Mouse (Mus musculus) hindbrain, embryonic 13.5 days (tissue): Measurements from ENCODE around the gene Bmp2k. TPM values are rescaled to one million over a fixed set of nuclear protein-coding genes. Genes with fewer than 3 reads are reported as not detected.

Source experiments
- ATAC-seq: fragments of 200-750 bp; cut with Nextera tagmentation; 2 replicates; pipeline ENCODE4 v1.8.0; 2017; ENCODE audit warnings: moderate TSS enrichment; ENCODE audit not compliant: low FRiP score
- H3K27ac ChIP-seq: fragments of 300-500 bp; sonication (generic); 2 replicates; pipeline ENCODE4 v1.5.1; 2015; ENCODE audit warnings: inconsistent platforms, mild to moderate bottlenecking, moderate library complexity
- H3K27me3 ChIP-seq: fragments of 300-500 bp; sonication (generic); 2 replicates; pipeline ENCODE4 v1.6.1; 2015; ENCODE audit warnings: mild to moderate bottlenecking, inconsistent platforms
- H3K36me3 ChIP-seq: fragments of 300-500 bp; sonication (generic); 2 replicates; pipeline ENCODE4 v1.6.1; 2015; ENCODE audit warnings: mild to moderate bottlenecking, inconsistent platforms
- H3K4me1 ChIP-seq: fragments of 300-500 bp; sonication (generic); replicated peaks from 2 replicates; pipeline ENCODE4 v1.6.1; 2015; ENCODE audit warnings: inconsistent platforms
- H3K4me2 ChIP-seq: fragments of 300-500 bp; sonication (generic); 2 replicates; pipeline ENCODE4 v1.6.1; 2015; ENCODE audit warnings: inconsistent platforms, mild to moderate bottlenecking, moderate library complexity
- H3K4me3 ChIP-seq: fragments of 300-500 bp; sonication (generic); 2 replicates; pipeline ENCODE4 v1.5.1; 2015; ENCODE audit warnings: mild to moderate bottlenecking, inconsistent platforms
- H3K9ac ChIP-seq: fragments of 300-500 bp; sonication (generic); 2 replicates; pipeline ENCODE4 v1.6.1; 2015; ENCODE audit warnings: mild to moderate bottlenecking, inconsistent platforms
- H3K9me3 ChIP-seq: fragments of 300-500 bp; sonication (generic); 2 replicates; pipeline ENCODE4 v1.6.1; 2016; ENCODE audit warnings: inconsistent platforms
- WGBS: fragments of 180-500 bp; shearing (Covaris S2); methylation state at CpG from one replicate; pipeline ENCODE4 v1.1.7; 2015; 5-methylcytosine and 5-hydroxymethylcytosine counted together
- polyA plus RNA-seq: library from polyadenylated mRNA; unstranded; fragments of >200 nt; fragmentation: Nextera tagmentation; extraction: Ambion mirVana; gene quantifications from 2 replicates; pipeline ENCODE4 v1.2.1, GENCODE M21; 2015

Bmp2k gene
- polyA plus RNA-seq, 1 experiment from 2014 or later: 10.5 TPM

DNA sequence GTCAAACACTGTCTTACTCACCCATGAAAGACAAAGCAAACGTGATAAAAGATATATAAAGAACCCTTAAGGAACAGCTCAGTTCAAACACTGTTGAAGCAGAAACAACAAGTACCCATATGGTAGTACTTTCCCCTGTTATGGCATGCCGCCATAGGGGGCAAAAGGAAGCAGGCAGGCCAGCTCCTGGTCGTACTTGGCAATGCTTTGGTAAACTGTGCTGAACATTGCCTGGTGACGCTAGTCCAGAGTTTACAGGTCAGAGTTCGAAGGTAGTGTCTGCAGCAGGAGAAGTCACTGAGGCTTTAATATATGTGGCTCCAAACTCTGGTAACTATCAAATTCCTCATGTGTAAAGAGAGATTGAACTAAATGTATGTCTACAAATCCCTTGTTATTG, 81.2 kb downstream of the Bmp2k start:
- H3K36me3 ChIP-seq: peaks cover 11% of the 10 kb centered on the region
- H3K27me3 ChIP-seq: no peaks in the 10 kb centered on the region
- WGBS: 85% methylated on average over 5 of the region's 5 CpGs
- no peak overlapping the region for H3K9ac ChIP-seq
- peaks cover 5% of the 10 kb centered on the region for H3K4me1 ChIP-seq
- no peak overlapping the region for H3K4me2 ChIP-seq
- no peak overlapping the region for H3K27ac ChIP-seq
- no peak for ATAC-seq
- no peak overlapping the region for H3K4me3 ChIP-seq
- no peaks in the 10 kb centered on the region for H3K9me3 ChIP-seq

DNA sequence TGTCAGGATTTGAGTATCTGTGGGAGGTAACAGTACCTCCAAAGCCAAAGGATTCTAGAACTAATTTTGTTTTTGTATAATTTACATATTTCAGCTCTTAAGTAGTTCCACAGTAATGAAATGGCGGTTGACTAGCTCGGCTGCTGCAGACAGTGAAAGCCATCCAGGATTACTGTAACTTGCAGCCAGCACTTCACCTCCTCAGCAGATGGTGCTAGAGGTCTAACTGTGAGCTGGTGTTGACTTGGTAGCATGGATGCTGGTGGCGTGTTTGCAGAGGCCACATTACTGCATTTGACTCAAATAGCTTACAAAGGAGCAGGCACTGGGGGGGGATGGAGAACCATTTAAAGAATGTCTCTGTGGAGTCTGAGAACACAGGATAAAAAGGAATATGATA, 84.0 kb downstream of the Bmp2k start:
- H3K27ac ChIP-seq: no peak overlapping the region
- no peaks in the 10 kb centered on the region for H3K27me3 ChIP-seq
- no peak overlapping the region for H3K4me2 ChIP-seq
- H3K4me1 ChIP-seq: peaks cover 5% of the 10 kb centered on the region
- H3K9ac ChIP-seq: no peak overlapping the region
- no peak for ATAC-seq
- H3K9me3 ChIP-seq: no peaks in the 10 kb centered on the region
- H3K36me3 ChIP-seq: peaks cover 37% of the 10 kb centered on the region
- H3K4me3 ChIP-seq: no peak overlapping the region
- WGBS: 81% methylated on average over 3 of the region's 3 CpGs

DNA sequence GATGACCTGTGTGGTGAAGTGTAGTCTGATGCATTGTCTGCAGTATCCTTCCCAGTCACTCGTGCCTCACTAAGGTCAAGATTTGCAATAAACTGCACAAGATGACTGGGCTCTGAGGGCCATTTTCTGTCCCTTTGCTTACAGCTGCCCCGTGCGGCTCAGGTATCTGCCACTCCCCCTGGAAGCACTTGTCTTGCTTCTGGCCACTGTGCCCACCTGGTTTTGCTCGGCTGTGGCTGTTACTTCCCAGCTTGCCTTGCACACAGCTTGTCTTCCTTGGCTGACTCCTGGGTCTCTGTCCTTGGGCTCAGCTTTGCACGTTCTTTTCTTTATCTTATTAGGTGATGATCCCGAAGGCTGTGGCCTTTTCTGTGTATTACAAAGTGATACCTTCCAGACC, 86.2 kb downstream of the Bmp2k start:
- WGBS: 97% methylated on average over 6 of the region's 6 CpGs
- H3K9ac ChIP-seq: no peak overlapping the region
- H3K4me1 ChIP-seq: no peaks in the 10 kb centered on the region; the same call in 1 of the 2 replicates
- no peaks in the 10 kb centered on the region for H3K9me3 ChIP-seq
- H3K4me2 ChIP-seq: no peak overlapping the region
- H3K36me3 ChIP-seq: peaks cover 55% of the 10 kb centered on the region
- ATAC-seq: no peak
- H3K27me3 ChIP-seq: no peaks in the 10 kb centered on the region
- H3K4me3 ChIP-seq: no peak overlapping the region
- no peak overlapping the region for H3K27ac ChIP-seq

GRCm38 (mm10) chr5:97084541-97084940, 87.1 kb downstream of the Bmp2k start:
- no peak overlapping the region for H3K4me2 ChIP-seq

GRCm38 (mm10) chr5:97085071-97085470, 87.6 kb downstream of the Bmp2k start:
- Histone ChIP-seq H3K9ac (no peak overlapping the region), H3K36me3 (peaks cover 58% of the 10 kb centered on the region), H3K27ac (no peak overlapping the region), H3K9me3 (no peaks in the 10 kb centered on the region), H3K27me3 (no peaks in the 10 kb centered on the region), H3K4me3 (no peak overlapping the region), H3K4me1 (no peaks in the 10 kb centered on the region), H3K4me2 (no peak overlapping the region)
- no peak for ATAC-seq
- WGBS: 94% methylated on average over 6 of the region's 6 CpGs

More at GRCm38 (mm10) chr5:97084541-97084940, 87.1 kb downstream of the Bmp2k start:
- Histone ChIP-seq H3K27me3 (no peaks in the 10 kb centered on the region), H3K4me3 (no peak overlapping the region), H3K36me3 (peaks cover 58% of the 10 kb centered on the region), H3K9me3 (no peaks in the 10 kb centered on the region), H3K27ac (no peak overlapping the region), H3K4me1 (no peaks in the 10 kb centered on the region), H3K9ac (no peak overlapping the region)
- no peak for ATAC-seq
- WGBS: 96% methylated on average over 4 of the region's 4 CpGs

- Histone ChIP-seq H3K9ac (no peak overlapping the region), H3K36me3 (peaks cover 63% of the 10 kb centered on the region), H3K4me2 (no peak overlapping the region), H3K27me3 (no peaks in the 10 kb centered on the region), H3K4me3 (no peak overlapping the region), H3K9me3 (no peaks in the 10 kb centered on the region), H3K27ac (no peak overlapping the region), H3K4me1 (no peaks in the 10 kb centered on the region)
- ATAC-seq: no peak
- WGBS: 90% methylated on average over 24 of the region's 24 CpGs
Observed at GRCm38 (mm10) chr5:97087030-97087630, 89.6 kb downstream of the Bmp2k start.

DNA sequence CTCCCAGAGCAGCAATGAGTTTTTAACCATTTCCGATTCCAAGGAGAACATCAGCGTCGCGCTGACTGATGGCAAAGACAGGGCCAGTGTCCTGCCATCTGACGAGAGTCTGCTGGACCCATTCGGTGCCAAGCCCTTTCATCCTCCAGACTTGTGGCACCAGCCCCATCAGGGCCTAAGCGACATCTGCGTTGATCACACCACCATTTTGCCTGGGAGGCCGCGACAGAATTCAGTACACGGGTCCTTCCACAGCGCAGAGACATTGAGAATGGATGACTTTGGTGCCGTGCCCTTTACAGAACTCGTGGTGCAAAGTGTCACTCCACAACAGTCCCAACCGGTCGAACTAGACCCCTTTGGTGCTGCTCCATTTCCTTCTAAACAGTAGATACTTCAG, 90.3 kb downstream of the Bmp2k start:
- 95% methylated on average over 16 of the region's 16 CpGs for WGBS
- no peak overlapping the region for H3K9ac ChIP-seq

DNA sequence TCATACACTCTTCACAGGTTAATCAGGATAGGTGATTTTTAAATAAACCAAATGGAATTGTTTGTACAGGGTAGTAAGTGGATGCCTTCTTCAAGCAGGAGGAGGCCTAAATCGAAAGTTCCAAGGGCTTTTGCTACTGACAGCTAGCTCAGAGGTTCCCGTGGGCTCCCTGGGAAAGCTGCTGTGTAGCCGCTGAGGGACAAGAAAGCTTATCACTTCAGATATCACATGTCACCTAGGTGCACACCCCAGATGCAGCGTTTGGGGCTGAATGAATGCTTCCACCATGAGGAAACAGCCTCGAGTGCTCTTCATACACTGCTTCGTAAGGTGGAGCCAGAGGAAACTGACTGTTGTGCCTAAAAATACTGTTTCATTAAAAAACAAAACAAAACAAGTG, 90.7 kb downstream of the Bmp2k start:
- Histone ChIP-seq H3K27me3 (no peaks in the 10 kb centered on the region), H3K9ac (no peak overlapping the region), H3K27ac (no peak overlapping the region), H3K4me1 (no peaks in the 10 kb centered on the region), H3K4me2 (no peak overlapping the region), H3K36me3 (peaks cover 67% of the 10 kb centered on the region), H3K9me3 (no peaks in the 10 kb centered on the region), H3K4me3 (no peak overlapping the region)
- no peak for ATAC-seq
- 92% methylated on average over 6 of the region's 6 CpGs for WGBS

More for the DNA sequence above, 90.3 kb downstream of the Bmp2k start:
- Histone ChIP-seq H3K9me3 (no peaks in the 10 kb centered on the region), H3K27ac (no peak overlapping the region), H3K36me3 (peaks cover 68% of the 10 kb centered on the region), H3K4me3 (no peak overlapping the region), H3K4me1 (no peaks in the 10 kb centered on the region), H3K27me3 (no peaks in the 10 kb centered on the region), H3K4me2 (no peak overlapping the region)
- no peak for ATAC-seq

GRCm38 (mm10) chr5:97089426-97089825, 91.9 kb downstream of the Bmp2k start:
- Histone ChIP-seq H3K4me2 (no peak overlapping the region), H3K27me3 (no peaks in the 10 kb centered on the region), H3K36me3 (peaks cover 55% of the 10 kb centered on the region), H3K9ac (no peak overlapping the region), H3K4me3 (no peak overlapping the region), H3K9me3 (no peaks in the 10 kb centered on the region), H3K4me1 (no peaks in the 10 kb centered on the region), H3K27ac (no peak overlapping the region)
- no peak for ATAC-seq
- WGBS: 90% methylated on average over 3 of the region's 3 CpGs

DNA sequence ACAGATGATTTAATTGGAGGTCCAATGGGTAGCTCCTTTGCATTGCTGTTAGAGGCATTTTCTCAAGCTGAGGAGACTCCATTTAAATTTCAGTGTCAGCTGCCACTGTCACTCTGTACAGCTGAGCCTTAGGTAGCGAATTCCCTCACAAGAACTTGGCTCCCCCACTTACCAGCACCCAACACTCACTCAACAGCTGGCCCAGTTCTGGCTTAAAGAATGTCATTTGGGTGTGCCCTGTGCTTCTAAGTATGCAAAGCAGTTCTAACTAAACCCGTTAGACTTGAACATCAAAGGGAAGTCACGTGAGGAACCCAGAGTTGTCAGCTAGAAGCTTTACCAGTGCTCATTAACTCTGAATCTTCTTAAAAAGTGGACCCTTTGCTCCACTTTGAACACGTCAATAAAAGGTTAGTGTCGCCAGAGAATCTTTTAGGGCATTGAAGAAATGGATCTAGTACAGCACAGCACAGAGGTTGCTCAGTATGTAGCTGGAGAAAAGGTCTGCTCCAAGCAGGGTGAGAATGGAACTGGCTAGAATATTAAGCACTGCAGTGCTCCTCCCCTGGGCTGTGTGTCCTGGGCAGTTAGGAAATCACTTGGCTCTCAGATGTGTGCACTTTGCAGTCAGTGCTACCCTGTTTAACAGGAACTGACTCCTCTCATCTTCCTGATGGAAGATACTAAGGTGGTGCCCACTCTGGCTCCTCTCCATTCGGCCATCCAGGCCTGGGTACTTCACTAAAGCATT, 92.7 kb downstream of the Bmp2k start:
- no peaks in the 10 kb centered on the region for H3K4me1 ChIP-seq
- no peak overlapping the region for H3K27ac ChIP-seq
- no peak overlapping the region for H3K9ac ChIP-seq
- no peaks in the 10 kb centered on the region for H3K9me3 ChIP-seq
- H3K36me3 ChIP-seq: peaks cover 54% of the 10 kb centered on the region
- no peak overlapping the region for H3K4me3 ChIP-seq
- H3K27me3 ChIP-seq: no peaks in the 10 kb centered on the region
- ATAC-seq: no peak
- H3K4me2 ChIP-seq: no peak overlapping the region
- WGBS: 81% methylated on average over 6 of the region's 6 CpGs

DNA sequence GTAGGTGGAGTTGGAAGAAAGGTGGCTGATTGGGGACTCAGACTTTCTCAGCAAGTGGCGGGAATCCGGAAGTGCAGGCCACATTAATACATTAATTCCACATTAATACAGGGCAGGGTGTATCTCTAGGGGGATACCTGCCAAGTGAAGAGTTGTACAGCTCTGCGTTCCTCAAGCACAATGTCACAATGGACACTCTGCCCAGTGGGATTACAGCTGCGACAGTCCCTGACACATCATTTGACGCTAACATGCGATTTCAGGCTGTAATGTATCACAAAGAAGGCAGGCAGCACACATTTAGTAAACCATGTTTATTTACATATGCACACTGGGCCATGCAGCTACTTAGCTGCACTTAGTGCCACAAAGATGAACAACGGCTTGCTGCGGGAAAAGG, 95.5 kb downstream of the Bmp2k start:
- Histone ChIP-seq H3K9ac (no peak overlapping the region), H3K9me3 (no peaks in the 10 kb centered on the region), H3K36me3 (peaks cover 48% of the 10 kb centered on the region), H3K27ac (no peak overlapping the region), H3K4me1 (no peaks in the 10 kb centered on the region), H3K27me3 (no peaks in the 10 kb centered on the region), H3K4me3 (no peak overlapping the region), H3K4me2 (no peak overlapping the region)
- 74% methylated on average over 8 of the region's 8 CpGs for WGBS
- ATAC-seq: no peak

- H3K9ac ChIP-seq: no peak overlapping the region
- WGBS: 68% methylated on average over 13 of the region's 13 CpGs
- no peaks in the 10 kb centered on the region for H3K9me3 ChIP-seq
- no peak overlapping the region for H3K27ac ChIP-seq
- no peak overlapping the region for H3K4me3 ChIP-seq
- H3K36me3 ChIP-seq: peaks cover 60% of the 10 kb centered on the region
- H3K4me1 ChIP-seq: no peaks in the 10 kb centered on the region
- no peak overlapping the region for H3K4me2 ChIP-seq
- no peaks in the 10 kb centered on the region for H3K27me3 ChIP-seq
- ATAC-seq: no peak
Observed at GRCm38 (mm10) chr5:97095335-97095734, 97.8 kb downstream of the Bmp2k start.

- 71% methylated on average over 9 of the region's 9 CpGs for WGBS
- Histone ChIP-seq H3K4me2 (no peak overlapping the region), H3K9me3 (no peaks in the 10 kb centered on the region), H3K27ac (no peak overlapping the region), H3K27me3 (no peaks in the 10 kb centered on the region), H3K9ac (no peak overlapping the region), H3K36me3 (peaks cover 74% of the 10 kb centered on the region), H3K4me3 (no peak overlapping the region), H3K4me1 (no peaks in the 10 kb centered on the region)
- ATAC-seq: no peak; the same call in 1 of the 2 replicates
Observed at GRCm38 (mm10) chr5:97097631-97098041, 100.1 kb downstream of the Bmp2k start.
